Mouse (Mus musculus) thymus, postnatal 4 days (tissue): Measurements from ENCODE around the gene Spink4.

Experiments used
- DNase-seq: peaks from one replicate; pipeline ENCODE4 v3.0.0; 2021

Spink4 gene

GRCm38 (mm10) chr4:40969781-40970591 is 50.1 kb downstream of the Spink4 start:
- no peak for DNase-seq

GRCm38 (mm10) chr4:40970592-40970841 is 50.7 kb downstream of the Spink4 start:
- DNase-seq: no peak

- peak; percentile 95 for DNase-seq
Observed at GRCm38 (mm10) chr4:40970842-40971701, 51.2 kb downstream of the Spink4 start, which contains the start of gene Nfx1. TSS of gene Nfx1 (plus strand) at chr4:40970906.

GRCm38 (mm10) chr4:40971744-40972143 is 51.9 kb downstream of the Spink4 start:
- peak; percentile 76 for DNase-seq

GRCm38 (mm10) chr4:40974011-40974410 is 54.2 kb downstream of the Spink4 start:
- no peak for DNase-seq

- no peak for DNase-seq
Observed at GRCm38 (mm10) chr4:40975678-40976077, 55.8 kb downstream of the Spink4 start.

- DNase-seq: no peak
Observed at GRCm38 (mm10) chr4:40976651-40977050, 56.8 kb downstream of the Spink4 start.

- DNase-seq: no peak
Observed at GRCm38 (mm10) chr4:40979430-40979829, 59.6 kb downstream of the Spink4 start.
